27 mouse cellular contexts compared by ENCODE assay signal in the genomic region with DNA sequence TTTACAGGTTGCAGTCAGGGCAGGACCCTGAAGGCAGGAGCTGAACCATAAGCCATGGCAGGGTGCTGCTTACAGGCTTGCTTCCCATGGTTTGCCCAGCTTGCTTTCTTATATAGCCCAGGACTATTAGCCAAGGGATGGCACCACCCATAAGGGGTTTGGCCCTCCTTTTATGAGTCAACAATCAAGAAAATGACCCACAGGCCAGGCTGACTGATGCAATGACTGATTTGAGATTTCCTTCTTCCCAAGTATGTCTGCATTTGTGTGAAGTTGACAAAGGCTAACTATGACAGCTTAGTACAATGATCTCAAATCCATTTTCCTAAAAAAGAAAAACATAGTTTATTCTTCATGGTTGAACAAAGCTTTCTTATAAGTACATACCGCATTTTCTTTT. TPM values are rescaled to one million over a fixed set of nuclear protein-coding genes. Genes with fewer than 3 reads are reported as not detected.
A peak's percentile ranks its signal among the peaks of the same experiment; 100 is the strongest.
DNase-seq lines count a peak whose midpoint lies in the region; ATAC-seq and TF ChIP-seq lines count a peak whose summit lies in the region.
"Had no signal": no experiment of that assay in that cellular context is flagged by ENCODE, and none has a peak within 500 bp of the region (broad histone marks: within the 10 kb centered on the region; RNA-seq: fewer than 3 reads in every experiment).

No protein-coding gene starts in this region.

- no peak for TF ChIP-seq CTCF in liver, adult 2 months (IDR thresholded peaks at IDR 0.05; ENCODE audit: low read depth, low read length)

- H3K9ac ChIP-seq in liver, adult 2 months (ENCODE audit: low read depth, low read length), result no peak overlapping the region
- H3K9ac ChIP-seq: embryonic facial prominence, embryonic 12.5 days; forebrain, embryonic 12.5 days had no signal

- ATAC-seq in megakaryocyte progenitor cell, adult 5-6 weeks (replicated peaks; ENCODE audit: poor library complexity), result 0 out of 2 replicates have a peak, but pooled peaks have one; percentile 15
- ATAC-seq in erythroblast, adult 5-6 weeks (replicated peaks; ENCODE audit: low FRiP score, poor library complexity, severe bottlenecking), result no peak
- ATAC-seq: CD4-positive, CD25-positive, alpha-beta regulatory T cell, adult 4 months; forebrain, embryonic 14.5 days; forebrain, embryonic 16.5 days; Patski had no signal

- no peaks in the 10 kb centered on the region for H3K9me3 ChIP-seq in embryonic facial prominence, embryonic 10.5 days
- H3K9me3 ChIP-seq: embryonic facial prominence, embryonic 12.5 days; forebrain, embryonic 10.5 days; forebrain, embryonic 12.5 days; G1E had no signal

- no peak overlapping the region for H3K4me3 ChIP-seq in liver, adult 2 months (ENCODE audit: insufficient read depth, low read depth, low read length)
- H3K4me3 ChIP-seq in embryonic facial prominence, embryonic 10.5 days, result no peak overlapping the region
- H3K4me3 ChIP-seq: embryonic facial prominence, embryonic 12.5 days; erythroblast, embryonic 14.5 days; forebrain, embryonic 10.5 days; forebrain, embryonic 12.5 days had no signal

- H3K4me1 ChIP-seq in liver, adult 2 months (ENCODE audit: control insufficient read depth, insufficient read depth, low read length), result peaks cover 14% of the 10 kb centered on the region
- no peaks in the 10 kb centered on the region for H3K4me1 ChIP-seq in embryonic facial prominence, embryonic 10.5 days
- H3K4me1 ChIP-seq: embryonic facial prominence, embryonic 12.5 days; forebrain, embryonic 10.5 days; forebrain, embryonic 12.5 days had no signal

- peak; percentile 72 for DNase-seq in liver, adult 2 months (ENCODE audit: extremely low read depth, low read depth, low spot score)
- DNase-seq in liver, result no peak
- DNase-seq in adipocyte (ENCODE audit: low spot score), result peak; percentile 33
- no peak for DNase-seq in heart, adult 8-10 months (ENCODE audit: low spot score)
- no peak for DNase-seq in embryonic facial prominence, embryonic 10.5 days (ENCODE audit: low spot score)
- DNase-seq: adrenal gland, adult 8-10 months; adrenal gland, postnatal 25 days; B cell, adult 2 months; cerebellum, adult 11 months; cerebellum, adult 18-20 months; cerebellum, adult 8-10 months; cerebellum, adult 9-11 months; cerebellum, postnatal 14 days; cerebellum, postnatal 36 days; embryo, embryonic 11 days had no signal

- no peak for TF ChIP-seq POLR2A in liver, adult 2 months (IDR thresholded peaks at IDR 0.05; ENCODE audit: extremely low read depth, insufficient read depth, low read length)

- H3K27ac ChIP-seq in liver, adult 2 months (replicated peaks; ENCODE audit: insufficient read depth, low read depth, low read length), result no peak overlapping the region
- H3K27ac ChIP-seq in embryonic facial prominence, embryonic 10.5 days (replicated peaks), result no peak overlapping the region
- H3K27ac ChIP-seq: embryonic facial prominence, embryonic 12.5 days; forebrain, embryonic 10.5 days; forebrain, embryonic 12.5 days had no signal

- no peaks in the 10 kb centered on the region for H3K27me3 ChIP-seq in liver, adult 2 months (ENCODE audit: control insufficient read depth, insufficient read depth, low read length)
- peaks cover 88% of the 10 kb centered on the region for H3K27me3 ChIP-seq in embryonic facial prominence, embryonic 10.5 days (replicated peaks; ENCODE audit: low read depth, poor library complexity, severe bottlenecking)
- H3K27me3 ChIP-seq: CH12.LX had no signal

- H3K79me2 ChIP-seq in liver, adult 2 months (ENCODE audit: control insufficient read depth, insufficient read depth, low read length), result no peaks in the 10 kb centered on the region

- WGBS in liver, adult 2 months, result 94% methylated on average over 1 of the region's 1 CpGs
- 92% methylated on average over 1 of the region's 1 CpGs for WGBS in embryonic facial prominence, embryonic 10.5 days

- H3K36me3 ChIP-seq in liver, adult 2 months (ENCODE audit: control insufficient read depth, insufficient read depth, low read length), result no peaks in the 10 kb centered on the region
- H3K36me3 ChIP-seq in embryonic facial prominence, embryonic 10.5 days (replicated peaks), result no peaks in the 10 kb centered on the region
- H3K36me3 ChIP-seq: embryonic facial prominence, embryonic 12.5 days; forebrain, embryonic 10.5 days; forebrain, embryonic 12.5 days; G1E had no signal

RNA-seq across cellular contexts. Expression of a gene that starts 32.8 kb away (rescaled TPM):
- 30.7 and 32.4 TPM in 2 replicates for total RNA-seq in liver, adult 2 months (2014; rRNA removed)
- 10.6 and 12.3 TPM in 2 replicates for polyA plus RNA-seq in liver, adult 2 months (2012; rRNA removed)
- total RNA-seq in megakaryocyte progenitor cell, adult 5-6 weeks (2015), result 95.7 and 101 TPM in 2 replicates
- 76.2 and 93.0 TPM in 2 replicates for total RNA-seq in megakaryocyte progenitor cell, adult 5-6 weeks (2017)
- 13.8 and 14.8 TPM in 2 replicates for total RNA-seq in erythroblast, adult 5-6 weeks (2015; ENCODE audit: low replicate concordance)
- total RNA-seq in erythroblast, adult 5-6 weeks (2017; ENCODE audit: low replicate concordance), result 9.0 and 10.5 TPM in 2 replicates
- total RNA-seq in heart, adult 8-10 months (2022), result 10 to 100 TPM; 24.4 to 32.6 (median 30.2) TPM
- 89.6 TPM in 2 replicates for polyA plus RNA-seq in embryonic facial prominence, embryonic 10.5 days (2016; fragmentation: Nextera tagmentation; extraction: Ambion mirVana)

Comparison
In these comparisons a context has a peak if more than half of its experiments do, and no peak if none do; other contexts are left out.
1. DNase-seq: peak in liver, adult 2 months (single experiment) and adipocyte (single experiment); none in liver (single experiment), heart, adult 8-10 months (single experiment) and embryonic facial prominence, embryonic 10.5 days (single experiment).